Mouse (Mus musculus): ENCODE data around the gene Serinc4. TPM values are rescaled to one million over a fixed set of nuclear protein-coding genes. Genes with fewer than 3 reads are reported as not detected.
"Not testable (repeated sequence)": the region's sequence is repeated elsewhere in the genome, so short reads cannot be mapped to it uniquely, and the experiment has no call there.

The Serinc4 gene
- polyA plus RNA-seq, 1 experiment from 2014 or later = 0.96 TPM

- peak within 1 kb of the TSS; percentile 71 for H3K9ac ChIP-seq
- peak within 1 kb of the TSS; percentile 59 for H3K4me3 ChIP-seq (replicated peaks; ENCODE audit: low read length)
- H3K27me3 ChIP-seq (ENCODE audit: control insufficient read depth, insufficient read depth, low read length); H3K4me1 ChIP-seq (replicated peaks; ENCODE audit: control insufficient read depth, insufficient read depth, low read length); H3K9me3 ChIP-seq (ENCODE audit: control insufficient read depth, low read length); H3K36me3 ChIP-seq (replicated peaks; ENCODE audit: control insufficient read depth, insufficient read depth): not testable (repeated sequence)
- DNase-seq (ENCODE audit: low spot score) (peak; percentile 94), ATAC-seq (ENCODE audit: low FRiP score) (peak; percentile 97)
- peak within 1 kb of the TSS; percentile 74 for H3K27ac ChIP-seq
- 7% methylated on average over 39 of the region's 41 CpGs for WGBS
- H3K4me2 ChIP-seq (replicated peaks) = peak within 1 kb of the TSS; percentile 72
Observed at GRCm38 (mm10) chr2:121473301-121474179, 17.0 kb upstream of the Serinc4 start, which contains the start of gene Mfap1b. Gene Mfap1b (minus strand): TSS chr2:121474067.

DNA sequence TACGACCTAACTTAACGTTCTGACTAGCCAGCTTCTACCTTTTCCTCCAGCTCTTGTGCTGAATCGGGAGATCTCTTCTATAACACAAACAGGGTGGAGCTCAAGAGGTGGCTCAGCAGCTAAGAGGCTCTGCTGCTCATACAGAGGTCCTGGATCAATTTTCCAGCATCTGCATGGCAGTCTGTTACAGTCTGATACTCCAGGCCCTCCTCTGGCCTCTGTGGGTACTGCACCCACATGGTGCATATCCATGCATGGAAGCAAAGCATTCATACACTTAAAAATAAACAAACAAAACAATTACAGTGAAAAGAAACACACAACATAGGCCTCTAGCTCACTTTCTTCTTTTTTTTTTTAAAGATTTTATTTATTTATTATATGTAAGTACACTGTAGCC is 16.2 kb upstream of the Serinc4 start:
- H3K4me1 ChIP-seq (replicated peaks; ENCODE audit: control insufficient read depth, insufficient read depth, low read length); H3K27ac ChIP-seq; ATAC-seq (ENCODE audit: low FRiP score); H3K9ac ChIP-seq; H3K9me3 ChIP-seq (ENCODE audit: control insufficient read depth, low read length); H3K36me3 ChIP-seq (replicated peaks; ENCODE audit: control insufficient read depth, insufficient read depth); H3K4me2 ChIP-seq (replicated peaks); H3K4me3 ChIP-seq (replicated peaks; ENCODE audit: low read length); DNase-seq (ENCODE audit: low spot score); H3K27me3 ChIP-seq (ENCODE audit: control insufficient read depth, insufficient read depth, low read length): not testable (repeated sequence)
- WGBS = 98% methylated on average over 3 of the region's 3 CpGs

- ATAC-seq (ENCODE audit: low FRiP score); H3K27me3 ChIP-seq (ENCODE audit: control insufficient read depth, insufficient read depth, low read length); H3K4me3 ChIP-seq (replicated peaks; ENCODE audit: low read length); H3K9me3 ChIP-seq (ENCODE audit: control insufficient read depth, low read length); DNase-seq (ENCODE audit: low spot score); H3K27ac ChIP-seq; H3K4me1 ChIP-seq (replicated peaks; ENCODE audit: control insufficient read depth, insufficient read depth, low read length); H3K4me2 ChIP-seq (replicated peaks); H3K36me3 ChIP-seq (replicated peaks; ENCODE audit: control insufficient read depth, insufficient read depth); H3K9ac ChIP-seq: not testable (repeated sequence)
- WGBS = 86% methylated on average over 1 of the region's 6 CpGs
Observed at GRCm38 (mm10) chr2:121468982-121469381, 12.4 kb upstream of the Serinc4 start.

- no peak overlapping the region for H3K4me2 ChIP-seq (replicated peaks)
- H3K9ac ChIP-seq = no peak overlapping the region
- WGBS = 59% methylated on average over 2 of the region's 2 CpGs
- peaks cover 12% of the 10 kb centered on the region for H3K4me1 ChIP-seq (replicated peaks; ENCODE audit: control insufficient read depth, insufficient read depth, low read length)
- no peak overlapping the region for H3K4me3 ChIP-seq (replicated peaks; ENCODE audit: low read length)
- no peak for ATAC-seq (ENCODE audit: low FRiP score)
- peaks cover 31% of the 10 kb centered on the region for H3K36me3 ChIP-seq (replicated peaks; ENCODE audit: control insufficient read depth, insufficient read depth)
- H3K27ac ChIP-seq = no peak overlapping the region
- no peak for DNase-seq (ENCODE audit: low spot score)
- H3K9me3 ChIP-seq (ENCODE audit: control insufficient read depth, low read length) = no peaks in the 10 kb centered on the region
- no peaks in the 10 kb centered on the region for H3K27me3 ChIP-seq (ENCODE audit: control insufficient read depth, insufficient read depth, low read length)
Observed at GRCm38 (mm10) chr2:121460071-121460470, 3.5 kb upstream of the Serinc4 start.

DNA sequence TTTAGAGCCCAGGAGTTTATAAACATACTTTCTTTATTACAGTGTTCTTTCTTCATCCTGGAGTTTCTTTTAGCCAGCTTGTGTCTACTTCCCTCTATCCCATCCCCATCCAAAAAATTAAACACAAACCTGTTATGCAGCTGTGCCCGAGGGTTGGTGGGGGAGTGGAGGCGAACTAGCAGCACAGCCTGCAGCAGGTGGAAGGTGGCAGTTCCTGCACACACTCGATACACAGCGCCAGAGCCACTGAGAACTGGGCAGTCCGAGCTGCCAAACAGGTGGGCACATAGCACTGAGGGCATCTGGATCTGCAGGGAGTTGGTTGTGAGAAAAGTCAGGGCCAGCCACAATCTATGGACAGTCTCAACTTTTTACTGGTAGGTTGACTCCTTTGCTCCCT is 1.0 kb downstream of the Serinc4 start:
- H3K27me3 ChIP-seq (ENCODE audit: control insufficient read depth, insufficient read depth, low read length) = no peaks in the 10 kb centered on the region
- peaks cover 34% of the 10 kb centered on the region for H3K36me3 ChIP-seq (replicated peaks; ENCODE audit: control insufficient read depth, insufficient read depth)
- H3K4me1 ChIP-seq (replicated peaks; ENCODE audit: control insufficient read depth, insufficient read depth, low read length) = peaks cover 20% of the 10 kb centered on the region
- no peak overlapping the region for H3K4me3 ChIP-seq (replicated peaks; ENCODE audit: low read length)
- H3K27ac ChIP-seq = no peak overlapping the region
- no peak overlapping the region for H3K4me2 ChIP-seq (replicated peaks)
- H3K9ac ChIP-seq = no peak overlapping the region
- ATAC-seq (ENCODE audit: low FRiP score) (no peak), DNase-seq (ENCODE audit: low spot score) (no peak)
- 86% methylated on average over 5 of the region's 5 CpGs for WGBS
- no peaks in the 10 kb centered on the region for H3K9me3 ChIP-seq (ENCODE audit: control insufficient read depth, low read length)

DNA sequence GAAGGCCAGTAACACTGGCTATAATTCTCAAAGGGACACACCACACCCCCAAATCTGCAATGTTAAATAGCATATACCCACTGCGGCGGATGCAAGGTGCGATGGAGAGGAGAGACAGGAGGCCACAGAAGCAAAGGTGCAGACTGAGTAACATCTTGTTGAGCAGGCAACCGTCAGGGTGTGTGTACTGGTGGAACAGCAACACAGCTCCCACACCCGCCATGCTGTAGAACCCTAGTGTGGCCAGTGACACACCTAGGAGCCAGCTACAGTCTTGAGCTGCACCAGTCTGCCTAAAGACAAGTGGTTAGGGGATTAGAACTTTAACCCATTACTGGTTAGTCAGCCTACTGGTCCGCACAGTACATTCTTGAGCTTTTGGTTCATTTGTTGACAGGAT is 2.7 kb downstream of the Serinc4 start:
- H3K4me3 ChIP-seq (replicated peaks; ENCODE audit: low read length) = no peak overlapping the region
- DNase-seq (ENCODE audit: low spot score) (no peak), ATAC-seq (ENCODE audit: low FRiP score) (no peak)
- no peaks in the 10 kb centered on the region for H3K27me3 ChIP-seq (ENCODE audit: control insufficient read depth, insufficient read depth, low read length)
- peaks cover 26% of the 10 kb centered on the region for H3K4me1 ChIP-seq (replicated peaks; ENCODE audit: control insufficient read depth, insufficient read depth, low read length)
- no peak overlapping the region for H3K27ac ChIP-seq
- WGBS = 84% methylated on average over 6 of the region's 6 CpGs
- H3K4me2 ChIP-seq (replicated peaks) = no peak overlapping the region
- peaks cover 18% of the 10 kb centered on the region for H3K36me3 ChIP-seq (replicated peaks; ENCODE audit: control insufficient read depth, insufficient read depth)
- no peaks in the 10 kb centered on the region for H3K9me3 ChIP-seq (ENCODE audit: control insufficient read depth, low read length)
- H3K9ac ChIP-seq = no peak overlapping the region

GRCm38 (mm10) chr2:121452990-121453389 is 3.6 kb downstream of the Serinc4 start, which contains the start of gene Hypk:
Gene Hypk (plus strand): TSS chr2:121453290.
- 87% methylated on average over 4 of the region's 4 CpGs for WGBS
- no peak for DNase-seq (ENCODE audit: low spot score)
- Histone ChIP-seq H3K27ac (no peak within 1 kb of the TSS), H3K27me3 (ENCODE audit: control insufficient read depth, insufficient read depth, low read length) (no peaks in the 10 kb centered on the region), H3K4me1 (replicated peaks; ENCODE audit: control insufficient read depth, insufficient read depth, low read length) (peaks cover 25% of the 10 kb centered on the region), H3K9ac (no peak within 1 kb of the TSS), H3K4me3 (replicated peaks; ENCODE audit: low read length) (no peak within 1 kb of the TSS), H3K36me3 (replicated peaks; ENCODE audit: control insufficient read depth, insufficient read depth) (peaks cover 11% of the 10 kb centered on the region), H3K4me2 (replicated peaks) (no peak within 1 kb of the TSS), H3K9me3 (ENCODE audit: control insufficient read depth, low read length) (no peaks in the 10 kb centered on the region)
- no peak for ATAC-seq (ENCODE audit: low FRiP score)

DNA sequence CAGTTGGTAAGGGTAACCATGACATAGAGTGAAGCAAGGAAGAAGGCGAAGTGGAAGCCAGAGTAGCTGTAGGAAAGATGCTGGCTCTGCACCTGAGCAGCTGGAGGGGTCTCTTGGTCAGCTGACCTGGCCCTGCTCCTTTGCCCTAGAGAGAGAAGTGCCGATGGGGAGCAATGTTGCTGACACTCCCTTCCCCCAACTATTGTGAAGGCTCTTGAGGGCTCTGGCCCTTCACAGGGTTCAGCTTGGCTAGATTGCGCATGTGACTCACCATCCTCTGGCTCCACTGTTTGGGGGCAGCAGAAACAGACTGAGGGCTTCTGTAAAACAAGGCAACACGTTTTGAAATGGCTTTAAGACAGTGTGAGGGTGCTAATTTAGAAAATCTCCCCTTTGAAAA is 4.2 kb downstream of the Serinc4 start:
- Histone ChIP-seq H3K4me1 (replicated peaks; ENCODE audit: control insufficient read depth, insufficient read depth, low read length) (peaks cover 20% of the 10 kb centered on the region), H3K9ac (no peak overlapping the region), H3K27me3 (ENCODE audit: control insufficient read depth, insufficient read depth, low read length) (no peaks in the 10 kb centered on the region), H3K27ac (no peak overlapping the region), H3K4me3 (replicated peaks; ENCODE audit: low read length) (no peak overlapping the region), H3K4me2 (replicated peaks) (no peak overlapping the region), H3K9me3 (ENCODE audit: control insufficient read depth, low read length) (no peaks in the 10 kb centered on the region), H3K36me3 (replicated peaks; ENCODE audit: control insufficient read depth, insufficient read depth) (peaks cover 11% of the 10 kb centered on the region)
- 82% methylated on average over 4 of the region's 4 CpGs for WGBS
- no peak for ATAC-seq (ENCODE audit: low FRiP score)
- peak; percentile 22 for DNase-seq (ENCODE audit: low spot score)

GRCm38 (mm10) chr2:121450093-121450492 is 6.5 kb downstream of the Serinc4 start:
- Histone ChIP-seq H3K27ac (peak overlapping the region; percentile 93), H3K36me3 (replicated peaks; ENCODE audit: control insufficient read depth, insufficient read depth) (peaks cover 11% of the 10 kb centered on the region), H3K4me1 (replicated peaks; ENCODE audit: control insufficient read depth, insufficient read depth, low read length) (peaks cover 15% of the 10 kb centered on the region), H3K27me3 (ENCODE audit: control insufficient read depth, insufficient read depth, low read length) (no peaks in the 10 kb centered on the region), H3K9ac (peak overlapping the region; percentile 93), H3K9me3 (ENCODE audit: control insufficient read depth, low read length) (no peaks in the 10 kb centered on the region), H3K4me2 (replicated peaks) (peak overlapping the region; percentile 95), H3K4me3 (replicated peaks; ENCODE audit: low read length) (peak overlapping the region; percentile 95)
- 4% methylated on average over 7 of the region's 7 CpGs for WGBS
- DNase-seq (ENCODE audit: low spot score) = no peak
- ATAC-seq (ENCODE audit: low FRiP score) = no peak

Measured in hindbrain, embryonic 14.5 days (tissue).